Mouse (Mus musculus): ENCODE results near the gene Amd1. TPM values are rescaled to one million over a fixed set of nuclear protein-coding genes. Genes with fewer than 3 reads are reported as not detected.

The Amd1 gene
- total RNA-seq (2021) (10 to 100 TPM; 39.5 to 47.5 TPM), polyA plus RNA-seq (2012; rRNA removed) (1.8 and 2.0 TPM in 2 replicates)
- long read RNA-seq, transcript Amd1-201 (8 exons, 3,204 nt) = major isoform, 8 of 18 reads
- long read RNA-seq, partial matches to known transcripts = 3 of 18 reads
- long read RNA-seq, other reads (novel, unspliced or antisense) = 7 of 18 reads

- DNase-seq = peak; percentile 100
These were observed at the start of gene Amd1 for GRCm38 (mm10) chr10:40302140-40302985. TSS of gene Amd1 (minus strand) at chr10:40302186.

GRCm38 (mm10) chr10:40351156-40351555, 49.2 kb upstream of the Amd1 start:
- DNase-seq = no peak

DNA sequence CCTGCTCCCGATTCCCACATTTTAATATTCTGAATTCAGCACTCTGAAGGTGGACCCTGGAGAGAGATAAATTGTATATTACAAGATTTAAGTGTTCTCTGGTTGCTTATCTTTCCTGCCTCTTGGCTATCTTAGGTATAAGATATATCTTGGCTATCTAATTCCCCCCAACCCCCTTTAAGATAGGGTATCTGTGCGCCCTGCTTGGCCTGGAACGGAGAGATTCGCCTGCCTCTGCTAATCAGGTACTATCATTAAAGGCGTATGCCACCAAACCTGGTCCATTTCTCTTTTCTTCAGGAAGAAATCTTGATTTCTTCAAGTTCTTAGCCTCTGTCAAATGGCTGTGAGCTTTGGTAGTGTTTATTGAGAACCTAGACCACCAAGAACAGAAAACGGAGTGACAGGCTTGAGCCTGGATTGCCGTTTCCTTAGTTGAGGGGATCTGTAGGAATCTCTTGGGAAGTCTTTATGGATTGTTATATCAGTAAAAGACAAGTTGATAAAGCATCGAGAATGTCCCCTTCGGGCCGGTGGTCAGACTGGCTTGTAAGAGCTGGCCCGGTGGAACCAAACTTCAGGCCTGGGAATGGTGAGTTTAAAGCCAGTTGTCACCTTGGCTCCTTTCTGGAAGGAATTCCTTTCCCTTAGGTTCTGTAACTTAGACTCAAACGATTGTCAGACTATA, 48.4 kb upstream of the Amd1 start:
- no peak for DNase-seq

DNA sequence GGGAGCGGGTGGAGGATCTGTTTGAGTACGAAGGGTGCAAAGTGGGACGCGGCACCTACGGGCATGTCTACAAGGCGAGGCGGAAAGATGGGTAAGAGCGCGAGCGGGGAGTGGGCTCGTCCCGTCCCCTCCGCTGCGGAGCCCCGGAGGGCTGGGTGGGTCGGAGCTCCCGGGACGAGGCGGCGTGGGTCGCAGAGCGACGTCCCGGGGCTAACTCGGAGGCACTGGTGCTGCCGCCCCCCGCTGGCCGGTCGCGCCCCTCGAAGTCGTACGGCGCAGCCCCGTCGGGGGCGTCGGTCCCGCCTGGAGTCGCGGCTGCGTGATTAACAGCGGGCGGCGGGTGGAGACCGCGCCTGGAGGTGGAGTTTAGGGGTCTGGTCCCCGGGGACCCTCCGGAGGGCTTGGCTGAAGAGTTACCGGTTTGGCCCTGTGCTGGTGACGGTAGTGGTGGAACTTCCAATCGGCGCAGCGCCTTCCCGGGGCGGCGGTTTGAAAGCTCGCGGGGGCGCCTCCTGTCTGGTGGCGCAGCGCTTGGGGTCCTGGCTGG, 47.7 kb upstream of the Amd1 start:
- DNase-seq = peak; percentile 74

GRCm38 (mm10) chr10:40348566-40349536, 46.9 kb upstream of the Amd1 start:
- DNase-seq = peak; percentile 99

GRCm38 (mm10) chr10:40347461-40347954, 45.5 kb upstream of the Amd1 start:
- no peak for DNase-seq

DNA sequence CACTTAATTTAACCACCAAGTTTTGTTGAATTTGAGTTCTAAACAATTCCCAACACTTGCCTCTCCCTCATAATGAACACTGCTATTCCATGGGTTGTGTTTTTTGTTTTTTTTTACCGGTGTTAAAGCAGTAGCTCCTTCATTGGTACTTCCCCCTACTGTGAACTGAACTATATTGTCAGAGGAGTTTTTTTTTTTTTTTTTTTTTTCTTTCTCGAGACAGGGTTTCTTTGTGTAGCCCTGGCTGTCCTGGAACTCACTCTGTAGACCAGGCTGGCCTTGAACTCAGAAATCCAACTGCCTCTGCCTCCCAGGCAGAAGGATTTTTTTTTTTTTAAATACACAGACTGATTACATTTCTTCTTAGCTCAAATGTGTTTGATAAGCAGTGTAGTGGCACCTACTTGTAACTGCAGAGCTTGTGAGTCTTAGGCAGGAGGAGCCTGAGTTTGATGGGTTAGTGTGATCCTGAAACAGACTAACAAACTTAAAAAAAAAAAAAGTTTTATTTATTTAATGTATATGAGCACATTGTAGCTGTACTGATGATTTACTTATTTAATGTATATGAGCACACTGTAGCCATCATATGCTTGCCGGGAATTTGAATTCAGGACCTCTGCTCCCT, 44.9 kb upstream of the Amd1 start:
- no peak for DNase-seq

DNA sequence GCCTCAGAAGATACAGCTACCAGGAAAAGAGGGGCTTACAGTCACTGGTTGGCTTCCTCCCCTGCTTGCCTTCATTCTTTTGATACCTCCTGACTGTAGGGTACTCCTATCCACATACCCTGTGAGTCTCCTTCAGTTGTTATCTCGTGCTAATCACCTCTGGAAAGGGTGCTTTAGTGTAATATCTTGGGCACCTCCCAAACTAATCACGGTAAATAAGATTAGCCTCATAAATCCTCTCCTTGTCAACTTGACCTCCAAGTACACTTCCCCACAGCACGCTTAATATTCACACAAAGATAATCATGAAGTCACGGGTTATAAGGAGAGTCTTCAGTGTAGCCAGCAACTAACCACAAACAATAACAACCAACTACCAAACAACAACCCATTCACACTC, 40.0 kb upstream of the Amd1 start:
- DNase-seq = no peak

GRCm38 (mm10) chr10:40339351-40339964, 37.5 kb upstream of the Amd1 start, which contains the start of gene Cdk19:
TSS of gene Cdk19 (plus strand) at chr10:40339564.
- DNase-seq = no peak

DNA sequence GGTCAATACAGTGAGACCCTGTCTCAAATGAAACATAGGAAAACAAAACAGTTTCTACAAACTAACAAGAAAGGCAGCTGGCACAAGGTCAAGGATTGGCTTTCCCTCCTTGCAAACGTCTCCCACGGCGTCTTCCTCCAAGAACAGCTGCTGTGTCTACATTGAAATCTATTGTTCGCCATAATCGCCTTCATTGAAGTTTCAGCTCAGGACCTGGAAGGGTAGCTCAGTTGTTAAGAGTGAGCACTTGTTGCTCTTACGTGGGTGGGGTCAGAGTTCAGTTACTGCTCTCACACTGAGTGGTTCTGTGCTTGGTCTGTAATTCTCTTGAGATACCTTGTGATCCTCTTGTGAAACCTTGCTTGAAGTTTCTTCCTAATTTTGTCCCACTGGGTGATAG, 30.9 kb upstream of the Amd1 start:
- no peak for DNase-seq

DNA sequence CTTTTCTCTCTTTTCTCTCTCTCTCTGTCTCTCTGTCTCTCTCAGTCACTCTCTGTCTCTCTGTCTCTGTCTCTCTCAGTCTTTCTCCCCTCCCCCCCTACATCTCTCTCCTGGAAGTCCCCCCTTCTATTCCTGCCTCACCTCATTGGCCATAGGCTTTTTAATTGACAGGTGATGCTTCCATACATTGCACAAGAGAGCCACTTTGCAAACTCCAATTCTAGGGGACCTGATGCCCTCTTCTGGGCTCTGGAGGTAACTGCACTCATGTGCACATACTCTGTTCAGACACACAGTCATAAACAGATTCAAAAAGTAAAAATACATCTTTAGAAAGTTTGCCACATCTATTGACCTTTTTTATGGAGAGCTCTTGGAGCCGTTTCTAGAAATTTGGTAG, 28.3 kb upstream of the Amd1 start:
- DNase-seq = no peak

GRCm38 (mm10) chr10:40328004-40328551, 26.1 kb upstream of the Amd1 start:
- peak; percentile 29 for DNase-seq

DNA sequence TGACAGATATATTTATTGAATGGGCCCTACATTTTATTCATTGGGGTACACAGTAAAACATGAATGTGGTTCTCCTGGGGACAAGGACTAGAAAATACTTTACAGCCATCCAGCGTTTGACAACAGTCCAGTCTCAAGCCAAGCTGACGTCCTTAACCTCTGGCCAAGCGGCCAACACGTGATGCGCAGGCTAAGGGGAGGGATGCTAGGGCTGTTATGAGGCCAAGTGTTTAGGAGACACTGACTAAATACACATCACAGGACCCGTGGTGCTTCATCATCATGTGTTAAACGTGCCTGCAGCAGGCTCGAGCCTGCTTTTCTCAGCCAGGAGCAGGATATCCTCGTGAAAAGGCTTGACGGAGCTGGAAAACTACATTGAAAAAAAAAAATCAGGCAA, 18.3 kb upstream of the Amd1 start:
- peak; percentile 20 for DNase-seq

DNA sequence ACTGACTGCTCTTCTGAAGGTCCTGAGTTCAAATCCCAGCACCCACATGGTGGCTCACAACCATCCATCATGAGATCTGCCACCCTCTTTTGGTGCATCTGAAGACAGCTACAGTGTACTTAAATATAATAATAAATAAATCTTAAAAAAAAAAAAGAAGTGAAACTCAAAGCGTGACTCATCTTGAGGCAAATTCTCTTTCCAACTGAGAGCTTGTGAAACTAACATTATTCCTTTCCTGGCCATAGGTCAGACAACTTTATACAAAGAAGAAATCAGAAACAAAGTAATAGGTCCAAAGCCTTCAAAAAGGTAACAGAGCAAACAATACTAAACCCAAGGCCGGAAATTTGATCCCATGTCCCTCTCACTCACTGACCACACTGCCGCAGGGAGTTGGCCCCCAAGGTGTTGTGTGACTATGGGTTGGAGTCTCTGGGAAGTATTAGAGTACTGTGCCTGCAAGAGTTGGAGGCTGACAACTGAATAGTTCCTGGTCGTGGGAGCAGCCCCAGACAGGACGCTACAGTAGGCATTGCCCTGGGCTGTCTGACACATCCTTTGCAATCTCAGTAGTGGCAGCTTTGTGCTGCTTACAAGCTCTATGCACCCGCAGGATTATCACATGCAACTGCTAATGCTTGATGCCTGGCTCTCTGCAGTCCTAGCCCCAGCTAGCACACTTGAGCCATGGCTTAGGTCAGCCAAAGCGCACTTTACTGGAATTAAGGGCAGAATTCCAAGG, 15.0 kb upstream of the Amd1 start:
- DNase-seq = no peak

GRCm38 (mm10) chr10:40312781-40313180, 10.8 kb upstream of the Amd1 start:
- DNase-seq = no peak

DNA sequence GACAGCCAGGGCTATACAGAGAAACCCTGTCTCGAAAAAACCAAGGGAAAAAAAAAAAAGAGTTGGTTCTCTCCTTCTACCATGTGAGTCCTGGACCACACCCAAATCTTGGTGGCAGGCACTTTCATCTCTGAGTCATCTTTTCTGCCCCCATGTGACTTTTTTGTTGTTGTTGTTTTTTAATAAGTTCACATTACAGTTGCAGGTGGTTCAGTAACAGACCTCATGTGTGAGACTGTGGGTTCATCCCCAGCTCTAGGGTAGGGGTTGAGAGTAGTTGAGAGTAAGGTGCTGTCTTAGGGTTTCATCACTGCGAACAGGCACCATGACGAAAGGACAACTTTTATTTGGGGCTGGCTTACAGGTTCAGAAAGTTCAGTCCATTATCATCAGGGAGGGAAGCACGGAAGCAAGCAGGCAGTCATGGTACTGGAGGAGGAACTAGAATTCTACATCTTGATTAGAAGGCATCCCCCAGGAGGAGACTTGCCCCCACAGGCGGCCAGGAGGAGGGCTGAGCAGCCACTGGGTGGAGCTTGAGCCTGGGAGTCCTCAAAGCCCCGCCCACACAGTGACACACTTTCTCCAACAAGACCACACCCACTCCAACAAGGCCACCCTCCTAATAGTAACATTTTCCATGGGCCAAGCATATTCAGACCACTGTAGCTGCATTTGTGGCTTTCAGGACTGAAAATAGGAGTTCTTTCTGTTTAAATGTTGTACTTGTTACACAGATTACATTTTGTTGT, 8.1 kb upstream of the Amd1 start:
- peak; percentile 46 for DNase-seq

- no peak for DNase-seq
These were observed 6.0 kb upstream of the Amd1 start for GRCm38 (mm10) chr10:40307826-40308583.

GRCm38 (mm10) chr10:40305989-40306388, 4.0 kb upstream of the Amd1 start:
- DNase-seq = no peak

Measured in adrenal gland, adult 2 months (tissue).